Mouse (Mus musculus): ENCODE data around the gene Prdm5.

Prdm5 gene

DNA sequence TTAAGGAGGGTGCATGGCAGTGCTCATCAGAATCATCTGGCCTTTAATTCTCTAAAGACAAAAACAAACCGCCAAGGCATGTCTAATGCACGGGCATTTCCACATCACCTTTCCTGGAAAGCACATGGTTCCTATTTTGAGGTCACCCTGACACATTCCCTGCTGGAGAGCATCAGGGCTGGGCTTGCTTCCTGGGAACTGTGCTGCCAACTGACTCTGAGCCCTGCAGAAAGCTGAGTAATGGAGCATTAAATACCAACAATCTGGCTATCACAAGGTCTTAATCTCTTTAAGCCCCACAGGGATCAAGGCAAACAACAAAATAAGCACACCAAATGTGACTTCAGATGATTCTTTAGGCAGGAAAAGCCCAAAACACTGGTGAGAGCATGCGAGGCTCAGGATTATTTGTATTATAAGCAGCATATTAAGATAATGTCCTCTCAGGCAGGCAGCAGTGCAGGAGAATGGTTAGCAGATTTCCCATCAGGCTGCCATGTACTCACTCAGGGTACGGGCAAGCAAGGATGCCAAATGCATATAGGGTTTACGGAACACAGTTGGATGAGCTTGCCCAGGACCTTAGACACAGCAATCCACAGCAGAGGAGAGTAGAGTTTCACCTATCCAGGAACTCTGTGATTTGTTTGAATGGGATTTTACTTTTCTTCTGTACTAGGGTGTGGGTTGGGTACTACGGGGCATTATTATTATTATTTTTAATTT lies 190.8 kb downstream of the Prdm5 start:
- Histone ChIP-seq H3K4me3 (replicated peaks; ENCODE audit: low read length) (no peak overlapping the region), H3K9me3 (ENCODE audit: low read length) (peaks cover 23% of the 10 kb centered on the region), H3K36me3 (ENCODE audit: insufficient read depth, low read length) (no peaks in the 10 kb centered on the region), H3K27me3 (ENCODE audit: insufficient read depth, low read length) (no peaks in the 10 kb centered on the region), H3K4me1 (replicated peaks; ENCODE audit: low read depth, low read length) (no peaks in the 10 kb centered on the region)
- TF ChIP-seq NANOG (IDR thresholded peaks at IDR 0.05; ENCODE audit: borderline replicate concordance, low read length) (no peak), POU5F1 (IDR thresholded peaks at IDR 0.05; ENCODE audit: borderline replicate concordance, low read length) (no peak), CTCF (conservative IDR thresholded peaks at IDR 0.05; ENCODE audit: low read length) (no peak)

DNA sequence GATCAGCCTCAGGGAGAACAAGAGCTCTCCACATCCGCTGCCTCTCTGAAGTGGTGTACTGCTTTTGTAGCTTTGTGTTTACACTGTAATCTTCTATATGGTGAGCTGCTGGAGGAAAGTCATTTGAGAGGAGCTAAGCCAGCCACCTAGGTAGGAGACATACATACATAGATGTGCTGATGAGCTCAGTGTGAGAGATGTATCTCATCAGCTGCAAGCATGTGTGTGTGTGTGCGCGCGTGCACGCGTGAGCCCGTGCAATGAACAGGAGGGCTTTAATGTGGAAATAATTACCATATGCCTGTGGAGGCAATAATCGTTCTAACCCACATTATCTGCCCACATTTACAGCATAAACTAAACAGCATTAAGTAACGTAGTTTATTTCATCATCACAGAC lies 191.6 kb downstream of the Prdm5 start:
- Histone ChIP-seq H3K27me3 (ENCODE audit: insufficient read depth, low read length) (no peaks in the 10 kb centered on the region), H3K9me3 (ENCODE audit: low read length) (peaks cover 31% of the 10 kb centered on the region), H3K4me1 (replicated peaks; ENCODE audit: low read depth, low read length) (no peaks in the 10 kb centered on the region), H3K4me3 (replicated peaks; ENCODE audit: low read length) (no peak overlapping the region), H3K36me3 (ENCODE audit: insufficient read depth, low read length) (no peaks in the 10 kb centered on the region)
- no peak for TF ChIP-seq NANOG (IDR thresholded peaks at IDR 0.05; ENCODE audit: borderline replicate concordance, low read length)
- TF ChIP-seq POU5F1 (IDR thresholded peaks at IDR 0.05; ENCODE audit: borderline replicate concordance, low read length): no peak
- TF ChIP-seq CTCF (conservative IDR thresholded peaks at IDR 0.05; ENCODE audit: low read length): no peak
